Mouse (Mus musculus): ENCODE results near the gene Mtch1. TPM values are rescaled to one million over a fixed set of nuclear protein-coding genes. Genes with fewer than 3 reads are reported as not detected.
A peak's percentile ranks its signal among the peaks of the same experiment; 100 is the strongest.
"Not testable (repeated sequence)": the region's sequence is repeated elsewhere in the genome, so short reads cannot be mapped to it uniquely, and the experiment has no call there.

Mtch1 gene
- polyA plus RNA-seq, 1 experiment = 134 TPM

DNA sequence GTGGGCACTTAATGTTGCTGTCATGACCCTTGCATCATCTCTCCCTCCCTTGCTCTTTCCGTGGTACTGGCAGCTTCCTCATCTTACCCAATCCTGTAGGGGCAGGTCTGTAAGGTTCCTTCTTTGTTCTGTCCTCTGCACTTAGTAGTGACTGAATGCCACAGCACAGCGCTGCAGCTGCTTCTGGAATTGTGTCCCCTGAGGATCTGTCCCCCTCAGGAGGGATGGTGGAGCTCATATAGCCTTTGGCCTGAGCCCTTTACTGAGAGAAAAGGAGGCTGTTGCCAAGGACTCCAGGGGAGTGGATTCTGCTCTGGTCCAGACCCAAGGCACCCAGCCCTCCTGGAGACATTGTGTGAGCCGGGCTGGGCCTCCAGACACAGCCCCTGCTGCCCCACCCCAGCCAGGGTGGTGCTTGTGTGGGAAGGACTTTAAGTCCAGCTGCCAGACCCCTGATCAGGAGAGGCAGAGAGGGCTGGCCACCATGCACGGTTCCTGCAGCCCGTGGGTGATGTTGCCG lies 28.9 kb downstream of the Mtch1 start:
- no peaks in the 10 kb centered on the region for H3K9me3 ChIP-seq (replicated peaks; ENCODE audit: control insufficient read depth, insufficient read depth, low read length, poor library complexity, severe bottlenecking)
- H3K36me3 ChIP-seq (ENCODE audit: control insufficient read depth, insufficient read depth, low read length, poor library complexity, severe bottlenecking) = no peaks in the 10 kb centered on the region
- no peak for TF ChIP-seq POLR2A (IDR thresholded peaks at IDR 0.05; ENCODE audit: insufficient read depth, low read length)
- no peak for TF ChIP-seq CTCF (IDR thresholded peaks at IDR 0.05; ENCODE audit: low read depth, low read length)
- no peak for TF ChIP-seq EP300 (IDR thresholded peaks at IDR 0.05; ENCODE audit: insufficient read depth, low read depth, low read length)
- no peak overlapping the region for H3K4me3 ChIP-seq (ENCODE audit: low read depth, low read length)
- no peaks in the 10 kb centered on the region for H3K27me3 ChIP-seq (ENCODE audit: control insufficient read depth, insufficient read depth, low read length, poor library complexity, severe bottlenecking)
- H3K27ac ChIP-seq (ENCODE audit: insufficient read depth, low read length) = no peak overlapping the region
- H3K4me1 ChIP-seq (ENCODE audit: control insufficient read depth, insufficient read depth, low read length) = peaks cover 2% of the 10 kb centered on the region
- H3K9ac ChIP-seq (ENCODE audit: low read depth, poor library complexity, severe bottlenecking) = no peak overlapping the region

DNA sequence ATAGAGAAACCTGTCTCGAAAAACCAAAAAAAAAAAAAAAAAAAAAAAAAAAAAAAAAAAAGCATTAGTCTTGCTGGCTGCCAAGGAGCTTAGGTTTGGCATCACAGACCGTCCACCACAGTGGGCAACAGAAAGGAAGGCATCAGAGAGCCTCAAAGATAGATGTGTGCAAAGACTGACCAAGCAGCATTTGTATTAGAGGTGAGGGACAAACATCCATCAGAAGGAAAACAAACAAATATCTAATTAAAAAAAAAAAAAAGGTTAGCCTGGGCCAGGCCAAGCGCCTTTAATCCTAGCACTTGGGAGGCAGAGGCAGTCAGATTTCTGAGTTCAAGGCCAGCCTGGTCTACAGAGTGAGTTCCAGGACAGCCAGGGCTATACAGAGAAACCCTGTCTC lies 30.4 kb downstream of the Mtch1 start, which contains the start of gene Pi16:
Gene Pi16, plus strand, starts transcription at position 301 of the 400 bp plus-strand sequence.
- not testable (repeated sequence) for H3K4me3 ChIP-seq (ENCODE audit: low read depth, low read length); H3K27ac ChIP-seq (ENCODE audit: insufficient read depth, low read length); H3K9ac ChIP-seq (ENCODE audit: low read depth, poor library complexity, severe bottlenecking); H3K9me3 ChIP-seq (replicated peaks; ENCODE audit: control insufficient read depth, insufficient read depth, low read length, poor library complexity, severe bottlenecking); H3K27me3 ChIP-seq (ENCODE audit: control insufficient read depth, insufficient read depth, low read length, poor library complexity, severe bottlenecking); H3K36me3 ChIP-seq (ENCODE audit: control insufficient read depth, insufficient read depth, low read length, poor library complexity, severe bottlenecking); H3K4me1 ChIP-seq (ENCODE audit: control insufficient read depth, insufficient read depth, low read length)

DNA sequence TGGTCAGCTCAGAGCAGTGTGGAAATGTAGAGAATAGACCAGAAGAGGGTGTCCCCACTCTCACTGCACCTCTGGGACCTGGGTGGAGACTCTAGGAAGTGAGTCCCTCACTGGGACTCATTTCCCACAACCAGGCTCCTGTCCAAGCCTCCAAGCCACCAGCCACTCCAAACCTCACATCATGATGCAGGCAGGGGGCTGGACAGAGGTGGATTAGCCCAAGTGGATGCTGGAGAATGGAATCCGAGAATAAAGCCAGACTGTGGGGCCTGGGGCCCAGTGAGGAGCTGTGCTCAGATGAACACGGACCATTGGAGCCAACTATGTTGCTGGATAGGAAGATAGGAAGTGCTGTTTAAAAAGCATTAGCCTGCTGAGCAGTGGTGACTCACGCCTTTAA lies 30.8 kb downstream of the Mtch1 start:
- Histone ChIP-seq H3K27ac (ENCODE audit: insufficient read depth, low read length) (no peak overlapping the region), H3K4me1 (ENCODE audit: control insufficient read depth, insufficient read depth, low read length) (no peaks in the 10 kb centered on the region), H3K9ac (ENCODE audit: low read depth, poor library complexity, severe bottlenecking) (no peak overlapping the region), H3K27me3 (ENCODE audit: control insufficient read depth, insufficient read depth, low read length, poor library complexity, severe bottlenecking) (no peaks in the 10 kb centered on the region), H3K4me3 (ENCODE audit: low read depth, low read length) (no peak overlapping the region), H3K36me3 (ENCODE audit: control insufficient read depth, insufficient read depth, low read length, poor library complexity, severe bottlenecking) (no peaks in the 10 kb centered on the region), H3K9me3 (replicated peaks; ENCODE audit: control insufficient read depth, insufficient read depth, low read length, poor library complexity, severe bottlenecking) (no peaks in the 10 kb centered on the region)
- TF ChIP-seq POLR2A (IDR thresholded peaks at IDR 0.05; ENCODE audit: insufficient read depth, low read length) (no peak), CTCF (IDR thresholded peaks at IDR 0.05; ENCODE audit: low read depth, low read length) (no peak), EP300 (IDR thresholded peaks at IDR 0.05; ENCODE audit: insufficient read depth, low read depth, low read length) (no peak)

DNA sequence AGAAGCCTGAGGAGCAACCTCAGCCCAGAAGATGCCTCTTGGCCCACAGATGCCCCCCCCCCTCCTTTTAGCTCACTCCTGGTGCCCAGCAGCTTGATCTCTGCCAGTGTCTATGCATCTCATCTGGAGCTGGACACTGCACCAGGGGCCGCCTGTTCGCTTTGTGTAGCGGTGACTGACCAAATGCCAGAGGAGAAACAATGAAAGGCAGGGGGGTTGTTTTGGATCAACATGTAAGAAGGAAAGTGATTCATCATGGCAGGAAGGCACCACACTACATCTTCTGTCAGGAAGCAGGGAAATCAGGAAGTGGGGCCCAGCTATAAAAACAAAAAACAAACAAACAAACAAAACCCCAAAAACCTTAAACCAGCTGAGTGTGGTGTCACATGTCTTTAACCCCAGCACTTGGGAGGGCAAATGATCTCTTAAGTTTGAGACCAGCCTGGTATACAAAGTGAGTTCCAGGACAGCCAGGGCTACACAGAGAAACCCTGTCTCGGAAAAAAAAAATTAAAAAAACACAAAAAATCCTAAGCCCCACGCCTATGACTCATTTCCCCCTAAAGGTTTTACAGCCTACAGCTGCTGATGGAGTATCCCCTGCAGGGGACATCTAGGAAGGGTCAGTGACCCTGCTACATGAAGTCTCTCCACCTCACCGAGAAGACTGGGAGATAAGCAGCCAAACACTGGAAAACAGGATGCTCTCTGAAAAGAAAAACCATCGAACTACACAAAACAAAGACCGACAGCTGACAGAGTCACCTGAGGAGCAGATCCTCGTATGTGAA lies 31.9 kb downstream of the Mtch1 start:
- no peak overlapping the region for H3K9ac ChIP-seq (ENCODE audit: low read depth, poor library complexity, severe bottlenecking)
- TF ChIP-seq CTCF (IDR thresholded peaks at IDR 0.05; ENCODE audit: low read depth, low read length) (no peak), POLR2A (IDR thresholded peaks at IDR 0.05; ENCODE audit: insufficient read depth, low read length) (no peak), EP300 (IDR thresholded peaks at IDR 0.05; ENCODE audit: insufficient read depth, low read depth, low read length) (no peak)
- H3K36me3 ChIP-seq (ENCODE audit: control insufficient read depth, insufficient read depth, low read length, poor library complexity, severe bottlenecking) = no peaks in the 10 kb centered on the region
- H3K27ac ChIP-seq (ENCODE audit: insufficient read depth, low read length) = no peak overlapping the region
- no peaks in the 10 kb centered on the region for H3K9me3 ChIP-seq (replicated peaks; ENCODE audit: control insufficient read depth, insufficient read depth, low read length, poor library complexity, severe bottlenecking)
- no peak overlapping the region for H3K4me3 ChIP-seq (ENCODE audit: low read depth, low read length)
- H3K4me1 ChIP-seq (ENCODE audit: control insufficient read depth, insufficient read depth, low read length) = no peaks in the 10 kb centered on the region
- no peaks in the 10 kb centered on the region for H3K27me3 ChIP-seq (ENCODE audit: control insufficient read depth, insufficient read depth, low read length, poor library complexity, severe bottlenecking)

DNA sequence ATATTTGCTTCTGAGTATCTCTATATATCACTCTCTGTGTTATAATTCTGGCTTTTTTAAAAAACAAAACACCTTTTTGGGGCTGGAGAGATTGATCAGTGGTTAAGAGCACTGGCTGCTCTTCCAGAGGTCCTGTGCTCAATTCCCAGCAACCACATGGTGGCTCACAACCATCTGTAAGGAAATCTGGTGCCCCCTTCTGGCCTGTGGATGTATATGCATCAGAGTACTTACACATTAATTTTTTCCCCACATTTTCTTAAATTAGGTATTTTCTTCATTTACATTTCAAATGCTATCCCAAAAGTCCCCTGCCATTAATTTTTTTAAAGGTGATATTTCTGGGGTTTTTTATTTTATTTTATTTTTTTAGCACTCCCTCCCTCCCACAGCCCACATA lies 34.4 kb downstream of the Mtch1 start:
- Histone ChIP-seq H3K27me3 (ENCODE audit: control insufficient read depth, insufficient read depth, low read length, poor library complexity, severe bottlenecking) (no peaks in the 10 kb centered on the region), H3K9ac (ENCODE audit: low read depth, poor library complexity, severe bottlenecking) (no peak overlapping the region), H3K4me1 (ENCODE audit: control insufficient read depth, insufficient read depth, low read length) (no peaks in the 10 kb centered on the region), H3K36me3 (ENCODE audit: control insufficient read depth, insufficient read depth, low read length, poor library complexity, severe bottlenecking) (no peaks in the 10 kb centered on the region), H3K27ac (ENCODE audit: insufficient read depth, low read length) (no peak overlapping the region), H3K4me3 (ENCODE audit: low read depth, low read length) (no peak overlapping the region), H3K9me3 (replicated peaks; ENCODE audit: control insufficient read depth, insufficient read depth, low read length, poor library complexity, severe bottlenecking) (no peaks in the 10 kb centered on the region)
- peak; percentile 43 for TF ChIP-seq CTCF (IDR thresholded peaks at IDR 0.05; ENCODE audit: low read depth, low read length)
- TF ChIP-seq POLR2A (IDR thresholded peaks at IDR 0.05; ENCODE audit: insufficient read depth, low read length) = no peak
- TF ChIP-seq EP300 (IDR thresholded peaks at IDR 0.05; ENCODE audit: insufficient read depth, low read depth, low read length) = no peak

DNA sequence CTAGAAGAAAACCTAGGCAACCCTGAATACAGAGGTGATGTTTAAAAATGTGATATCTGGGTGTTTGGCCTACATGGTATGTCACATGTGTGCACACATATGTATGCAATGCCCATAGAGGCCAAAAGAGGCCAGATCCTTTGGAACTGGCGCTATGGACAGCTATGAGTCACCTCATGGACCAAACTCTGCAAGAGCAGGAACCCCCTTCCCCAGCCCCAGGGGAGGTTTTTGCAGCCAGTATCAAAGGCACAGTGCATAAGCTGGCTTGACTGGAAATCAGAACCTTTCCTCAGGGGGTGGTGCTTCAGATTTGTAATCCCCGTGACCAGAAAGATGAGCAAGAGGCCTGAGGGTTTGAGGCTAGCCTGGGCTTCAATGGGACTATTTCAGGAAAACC lies 35.7 kb downstream of the Mtch1 start:
- H3K27me3 ChIP-seq (ENCODE audit: control insufficient read depth, insufficient read depth, low read length, poor library complexity, severe bottlenecking) = no peaks in the 10 kb centered on the region
- H3K9me3 ChIP-seq (replicated peaks; ENCODE audit: control insufficient read depth, insufficient read depth, low read length, poor library complexity, severe bottlenecking) = no peaks in the 10 kb centered on the region
- TF ChIP-seq POLR2A (IDR thresholded peaks at IDR 0.05; ENCODE audit: insufficient read depth, low read length) (no peak), EP300 (IDR thresholded peaks at IDR 0.05; ENCODE audit: insufficient read depth, low read depth, low read length) (no peak)
- H3K36me3 ChIP-seq (ENCODE audit: control insufficient read depth, insufficient read depth, low read length, poor library complexity, severe bottlenecking) = no peaks in the 10 kb centered on the region
- no peak overlapping the region for H3K4me3 ChIP-seq (ENCODE audit: low read depth, low read length)
- H3K4me1 ChIP-seq (ENCODE audit: control insufficient read depth, insufficient read depth, low read length) = no peaks in the 10 kb centered on the region
- no peak overlapping the region for H3K27ac ChIP-seq (ENCODE audit: insufficient read depth, low read length)
- no peak overlapping the region for H3K9ac ChIP-seq (ENCODE audit: low read depth, poor library complexity, severe bottlenecking)
